Mouse (Mus musculus) liver, embryonic 11.5 days (tissue): ENCODE data around the gene 4930524N10Rik. TPM values are rescaled to one million over a fixed set of nuclear protein-coding genes. Genes with fewer than 3 reads are reported as not detected.

Source experiments
- ATAC-seq: fragments of 200-750 bp; cut with Nextera tagmentation; replicated peaks from 2 replicates; pipeline ENCODE4 v1.8.0; 2017; ENCODE audit warnings: moderate number of reproducible peaks, mild to moderate bottlenecking, moderate TSS enrichment, moderate library complexity; ENCODE audit not compliant: low FRiP score
- DNase-seq: peaks from one replicate; pipeline ENCODE4 v3.0.0-alpha.2; 2017; ENCODE audit warnings: low spot score
- H3K27ac ChIP-seq: fragments of 300-500 bp; sonication (generic); 2 replicates; pipeline ENCODE4 v1.5.1; 2014; ENCODE audit warnings: mild to moderate bottlenecking, low read depth, low read length, control low read depth
- H3K27me3 ChIP-seq: fragments of 300-500 bp; sonication (generic); replicated peaks from 2 replicates; pipeline ENCODE4 v1.6.1; 2014; ENCODE audit warnings: low read length, mixed read lengths; ENCODE audit not compliant: control insufficient read depth, insufficient read depth
- H3K36me3 ChIP-seq: fragments of 300-500 bp; sonication (generic); 2 replicates; pipeline ENCODE4 v1.6.1; 2014; ENCODE audit warnings: mild to moderate bottlenecking, low read length, moderate library complexity, mixed read lengths; ENCODE audit not compliant: control insufficient read depth, insufficient read depth
- H3K4me1 ChIP-seq: fragments of 300-500 bp; sonication (generic); replicated peaks from 2 replicates; pipeline ENCODE4 v1.6.1; 2014; ENCODE audit warnings: low read length, mixed read lengths; ENCODE audit not compliant: control insufficient read depth, insufficient read depth
- H3K4me2 ChIP-seq: fragments of 300-500 bp; sonication (generic); 2 replicates; pipeline ENCODE4 v1.6.1; 2014; ENCODE audit warnings: mild to moderate bottlenecking, control low read depth, moderate library complexity
- H3K4me3 ChIP-seq: fragments of 300-500 bp; sonication (generic); 2 replicates; pipeline ENCODE4 v1.5.1; 2014; ENCODE audit warnings: low read depth, low read length, control low read depth
- H3K9ac ChIP-seq: fragments of 300-500 bp; sonication (generic); 2 replicates; pipeline ENCODE4 v1.6.1; 2014; ENCODE audit warnings: low read depth, low read length, control low read depth
- H3K9me3 ChIP-seq: fragments of 300-500 bp; sonication (generic); 2 replicates; pipeline ENCODE4 v1.6.1; 2016; ENCODE audit warnings: low read length, inconsistent platforms, mixed read lengths; ENCODE audit not compliant: control insufficient read depth
- WGBS: fragments of 180-500 bp; shearing (Covaris S2); extraction: QIAGEN DNeasy Blood & Tissue Kit; methylation state at CpG from one replicate; pipeline ENCODE4 v1.1.7; 2014; 5-methylcytosine and 5-hydroxymethylcytosine counted together
- polyA plus RNA-seq: library from polyadenylated mRNA; unstranded; fragments of >200 nt; fragmentation: Nextera tagmentation; extraction: Ambion mirVana; gene quantifications from 2 replicates; pipeline ENCODE4 v1.2.1, GENCODE M21; 2014

Gene 4930524N10Rik
- not detected in 2 replicates for polyA plus RNA-seq

- DNase-seq (no peak), ATAC-seq (no peak)
- H3K4me1 ChIP-seq, result no peaks in the 10 kb centered on the region
- H3K27ac ChIP-seq, result no peak within 1 kb of the TSS
- 26% methylated on average over 1 of the region's 1 CpGs for WGBS
- H3K4me2 ChIP-seq, result no peak within 1 kb of the TSS
- H3K36me3 ChIP-seq, result no peaks in the 10 kb centered on the region
- H3K9ac ChIP-seq, result no peak within 1 kb of the TSS
- H3K27me3 ChIP-seq, result no peaks in the 10 kb centered on the region
- H3K4me3 ChIP-seq, result no peak within 1 kb of the TSS
- no peaks in the 10 kb centered on the region for H3K9me3 ChIP-seq
Observed at GRCm38 (mm10) chrX:154343292-154343691, at the start of gene 4930524N10Rik. TSS of gene 4930524N10Rik (minus strand) at chrX:154343392.

- ATAC-seq (no peak), DNase-seq (no peak)
- Histone ChIP-seq H3K9ac (no peak overlapping the region), H3K36me3 (no peaks in the 10 kb centered on the region), H3K9me3 (no peaks in the 10 kb centered on the region), H3K4me2 (no peak overlapping the region), H3K27ac (no peak overlapping the region), H3K4me1 (no peaks in the 10 kb centered on the region), H3K4me3 (no peak overlapping the region), H3K27me3 (no peaks in the 10 kb centered on the region)
- 62% methylated on average over 3 of the region's 3 CpGs for WGBS
Observed at GRCm38 (mm10) chrX:154350042-154350441, 6.8 kb upstream of the 4930524N10Rik start.

- H3K4me1 ChIP-seq, result no peaks in the 10 kb centered on the region
- DNase-seq (no peak), ATAC-seq (no peak)
- 79% methylated on average over 7 of the region's 7 CpGs for WGBS
- H3K27me3 ChIP-seq, result no peaks in the 10 kb centered on the region
- H3K27ac ChIP-seq, result no peak overlapping the region
- no peak overlapping the region for H3K4me2 ChIP-seq
- no peaks in the 10 kb centered on the region for H3K9me3 ChIP-seq
- no peak overlapping the region for H3K9ac ChIP-seq
- no peak overlapping the region for H3K4me3 ChIP-seq
- H3K36me3 ChIP-seq, result no peaks in the 10 kb centered on the region
Observed at GRCm38 (mm10) chrX:154349302-154350041, 6.3 kb upstream of the 4930524N10Rik start.

GRCm38 (mm10) chrX:154347933-154348332 is 4.7 kb upstream of the 4930524N10Rik start:
- no peaks in the 10 kb centered on the region for H3K27me3 ChIP-seq
- DNase-seq (no peak), ATAC-seq (no peak)
- no peaks in the 10 kb centered on the region for H3K36me3 ChIP-seq
- H3K9me3 ChIP-seq, result no peaks in the 10 kb centered on the region
- WGBS, result 74% methylated on average over 3 of the region's 3 CpGs
- H3K4me3 ChIP-seq, result no peak overlapping the region
- H3K27ac ChIP-seq, result no peak overlapping the region
- H3K9ac ChIP-seq, result no peak overlapping the region
- no peaks in the 10 kb centered on the region for H3K4me1 ChIP-seq
- H3K4me2 ChIP-seq, result no peak overlapping the region

Other genes starting within 250 kb of the 4930524N10Rik start
- gene Gm15140, start 222.7 kb downstream of the 4930524N10Rik start, polyA plus RNA-seq, result not detected in 2 replicates
- gene Samt4, start 138.6 kb upstream of the 4930524N10Rik start, polyA plus RNA-seq, result not detected in 2 replicates
- not detected in 2 replicates for gene Samt2, start 236.0 kb upstream of the 4930524N10Rik start, polyA plus RNA-seq